Mouse (Mus musculus): ENCODE measurements around the gene Sec24d. TPM values are rescaled to one million over a fixed set of nuclear protein-coding genes. Genes with fewer than 3 reads are reported as not detected.

Sec24d gene
- polyA plus RNA-seq (2012; rRNA removed): 17.2 and 26.4 TPM in 2 replicates

GRCm38 (mm10) chr3:123266753-123267651, at the start of gene Sec24d:
Gene Sec24d, plus strand, starts transcription at chr3:123267455.
- Histone ChIP-seq H3K4me1 (ENCODE audit: control insufficient read depth, insufficient read depth, insufficient read length) (no peaks in the 10 kb centered on the region; the same call in 1 of the 2 replicates), H3K27ac (ENCODE audit: insufficient read depth, low read length) (peak within 1 kb of the TSS; percentile 46), H3K4me3 (ENCODE audit: extremely low read depth, insufficient read depth, insufficient read length) (peak within 1 kb of the TSS; percentile 68), H3K36me3 (ENCODE audit: control insufficient read depth, insufficient read depth, low read length) (no peaks in the 10 kb centered on the region), H3K27me3 (ENCODE audit: control insufficient read depth, insufficient read depth, low read length) (no peaks in the 10 kb centered on the region)
- DNase-seq (ENCODE audit: low read depth in 1 of 2, low spot score in 2 of 2): peak; percentile 50 to 69
- 3% methylated on average over 68 of the region's 68 CpGs for WGBS
- TF ChIP-seq CTCF (IDR thresholded peaks at IDR 0.05; ENCODE audit: extremely low read depth, insufficient read depth, insufficient read length, insufficient replicate concordance) (no peak), POLR2A (IDR thresholded peaks at IDR 0.05; ENCODE audit: low read depth, low read length) (no peak)

DNA sequence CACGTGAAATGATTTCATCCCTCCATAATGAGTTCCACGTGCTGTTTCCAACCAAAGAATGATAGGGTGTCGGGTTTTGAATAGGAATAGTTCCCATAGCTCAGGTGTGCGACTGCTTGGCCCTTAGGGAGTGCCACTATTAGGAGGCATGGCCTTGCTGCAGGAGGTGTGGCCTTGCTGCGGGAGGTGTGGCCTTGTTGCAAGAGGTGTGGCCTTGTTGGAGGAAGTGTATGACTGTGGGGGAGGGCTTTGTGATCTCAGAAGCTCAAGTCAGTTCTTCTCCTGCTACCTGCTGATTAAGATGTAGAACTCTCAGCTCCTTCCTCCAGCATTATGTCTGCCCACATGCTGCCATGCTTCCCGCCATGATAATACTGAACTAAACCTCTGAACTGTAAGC, 48.6 kb upstream of the Sec24d start:
- TF ChIP-seq CTCF (IDR thresholded peaks at IDR 0.05; ENCODE audit: extremely low read depth, insufficient read depth, insufficient read length, insufficient replicate concordance) (no peak), POLR2A (IDR thresholded peaks at IDR 0.05; ENCODE audit: low read depth, low read length) (no peak)
- Histone ChIP-seq H3K4me1 (ENCODE audit: control insufficient read depth, insufficient read depth, insufficient read length) (no peaks in the 10 kb centered on the region), H3K27ac (ENCODE audit: insufficient read depth, low read length) (no peak overlapping the region), H3K4me3 (ENCODE audit: extremely low read depth, insufficient read depth, insufficient read length) (no peak overlapping the region), H3K27me3 (ENCODE audit: control insufficient read depth, insufficient read depth, low read length) (no peaks in the 10 kb centered on the region), H3K36me3 (ENCODE audit: control insufficient read depth, insufficient read depth, low read length) (no peaks in the 10 kb centered on the region)
- DNase-seq (ENCODE audit: low read depth in 1 of 2, low spot score in 2 of 2): no peak
- 75% methylated on average over 6 of the region's 6 CpGs for WGBS

DNA sequence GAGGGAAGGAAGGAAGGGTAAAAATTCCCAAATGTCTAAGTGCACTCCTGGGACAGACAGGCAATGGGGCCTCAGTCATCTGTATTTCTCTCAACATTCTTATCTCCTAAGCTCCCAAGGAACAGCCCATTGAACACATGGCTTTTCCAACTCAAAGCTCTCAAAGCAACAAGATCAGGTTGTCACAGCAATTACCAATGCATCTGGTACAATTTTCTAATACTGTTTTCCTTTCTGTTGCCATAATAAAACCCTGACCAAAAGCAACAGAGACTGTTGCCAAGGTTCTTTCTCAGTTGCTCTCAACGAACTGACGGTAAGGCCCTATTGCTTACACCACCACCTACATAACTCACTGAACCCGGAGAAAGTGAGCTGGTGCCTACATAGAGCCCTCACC, 40.0 kb upstream of the Sec24d start:
- Histone ChIP-seq H3K4me1 (ENCODE audit: control insufficient read depth, insufficient read depth, insufficient read length) (no peaks in the 10 kb centered on the region), H3K27me3 (ENCODE audit: control insufficient read depth, insufficient read depth, low read length) (no peaks in the 10 kb centered on the region), H3K27ac (ENCODE audit: insufficient read depth, low read length) (no peak overlapping the region), H3K36me3 (ENCODE audit: control insufficient read depth, insufficient read depth, low read length) (no peaks in the 10 kb centered on the region), H3K4me3 (ENCODE audit: extremely low read depth, insufficient read depth, insufficient read length) (no peak overlapping the region)
- TF ChIP-seq CTCF (IDR thresholded peaks at IDR 0.05; ENCODE audit: extremely low read depth, insufficient read depth, insufficient read length, insufficient replicate concordance) (no peak), POLR2A (IDR thresholded peaks at IDR 0.05; ENCODE audit: low read depth, low read length) (no peak)
- WGBS: 90% methylated on average over 3 of the region's 3 CpGs
- DNase-seq (ENCODE audit: low read depth in 1 of 2, low spot score in 2 of 2): no peak

DNA sequence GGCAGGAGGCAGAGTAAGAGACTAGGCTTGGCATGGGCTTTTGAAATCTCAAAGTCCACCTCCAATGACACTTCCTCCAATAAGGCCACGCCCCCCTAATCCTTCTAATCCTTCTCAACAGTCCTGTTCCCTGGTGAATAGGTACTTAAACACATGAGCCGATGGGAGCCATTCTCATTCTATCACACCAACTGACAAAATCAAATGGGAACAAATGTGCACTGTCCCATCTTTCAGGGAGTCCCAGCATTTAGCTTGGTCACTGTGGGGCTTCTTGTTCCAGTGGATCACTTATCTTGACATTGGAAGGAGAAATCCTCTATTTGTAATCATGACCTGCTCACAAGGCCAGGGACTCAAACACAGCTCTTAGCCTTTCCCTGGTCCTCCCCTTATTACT, 35.6 kb upstream of the Sec24d start:
- Histone ChIP-seq H3K27ac (ENCODE audit: insufficient read depth, low read length) (no peak overlapping the region), H3K27me3 (ENCODE audit: control insufficient read depth, insufficient read depth, low read length) (0 out of 2 replicates have a peak, but pooled peaks cover 3% of the 10 kb centered on the region), H3K36me3 (ENCODE audit: control insufficient read depth, insufficient read depth, low read length) (no peaks in the 10 kb centered on the region), H3K4me3 (ENCODE audit: extremely low read depth, insufficient read depth, insufficient read length) (no peak overlapping the region), H3K4me1 (ENCODE audit: control insufficient read depth, insufficient read depth, insufficient read length) (no peaks in the 10 kb centered on the region)
- DNase-seq (ENCODE audit: low read depth in 1 of 2, low spot score in 2 of 2): no peak
- WGBS: 96% methylated on average over 2 of the region's 2 CpGs
- TF ChIP-seq POLR2A (IDR thresholded peaks at IDR 0.05; ENCODE audit: low read depth, low read length) (no peak), CTCF (IDR thresholded peaks at IDR 0.05; ENCODE audit: extremely low read depth, insufficient read depth, insufficient read length, insufficient replicate concordance) (no peak)

DNA sequence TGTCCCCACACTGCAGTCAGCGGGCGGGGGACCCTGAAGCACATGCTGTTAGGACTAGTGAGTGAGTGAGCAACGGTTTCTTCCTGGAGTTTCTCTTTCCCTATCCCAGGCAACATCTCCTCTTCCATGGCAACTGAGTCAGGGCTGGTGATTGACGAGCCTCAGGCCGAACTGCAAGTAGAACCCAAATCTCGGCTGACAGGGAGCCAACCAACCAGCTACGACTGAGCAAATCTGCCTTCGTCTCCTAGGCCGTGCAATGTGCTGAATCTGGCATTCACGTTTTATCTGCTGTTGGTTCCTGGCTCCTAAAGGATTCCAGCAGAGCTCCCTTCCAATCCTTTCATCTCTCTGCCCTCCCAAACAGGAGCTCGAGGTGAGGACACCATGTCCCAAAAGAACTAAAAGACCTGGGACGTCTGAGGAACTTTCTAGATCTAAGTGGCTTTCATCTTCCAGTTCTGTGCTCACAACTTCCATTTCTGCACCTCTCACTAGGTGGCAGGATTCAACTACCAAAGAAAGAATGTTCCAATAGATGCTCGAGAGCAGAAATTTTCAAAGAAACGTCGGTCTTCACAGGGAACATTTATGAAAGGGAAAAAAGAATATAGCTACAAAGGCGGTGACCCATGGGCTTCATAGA, 32.9 kb upstream of the Sec24d start:
- Histone ChIP-seq H3K4me3 (ENCODE audit: extremely low read depth, insufficient read depth, insufficient read length) (no peak overlapping the region; the same call in 1 of the 2 replicates), H3K36me3 (ENCODE audit: control insufficient read depth, insufficient read depth, low read length) (no peaks in the 10 kb centered on the region), H3K27me3 (ENCODE audit: control insufficient read depth, insufficient read depth, low read length) (0 out of 2 replicates have a peak, but pooled peaks cover 3% of the 10 kb centered on the region), H3K27ac (ENCODE audit: insufficient read depth, low read length) (peak overlapping the region; percentile 51; the same call in 1 of the 2 replicates), H3K4me1 (ENCODE audit: control insufficient read depth, insufficient read depth, insufficient read length) (no peaks in the 10 kb centered on the region)
- no peak for DNase-seq (ENCODE audit: low read depth in 1 of 2, low spot score in 2 of 2)
- WGBS: 54% methylated on average over 16 of the region's 16 CpGs
- TF ChIP-seq CTCF (IDR thresholded peaks at IDR 0.05; ENCODE audit: extremely low read depth, insufficient read depth, insufficient read length, insufficient replicate concordance) (no peak), POLR2A (IDR thresholded peaks at IDR 0.05; ENCODE audit: low read depth, low read length) (no peak)

GRCm38 (mm10) chr3:123235495-123235894, 31.8 kb upstream of the Sec24d start:
- H3K27ac ChIP-seq (ENCODE audit: insufficient read depth, low read length): peak overlapping the region; percentile 37; the same call in 1 of the 2 replicates
- 51% methylated on average over 7 of the region's 7 CpGs for WGBS
- H3K36me3 ChIP-seq (ENCODE audit: control insufficient read depth, insufficient read depth, low read length): no peaks in the 10 kb centered on the region
- peak overlapping the region; percentile 34; the same call in 1 of the 2 replicates for H3K4me3 ChIP-seq (ENCODE audit: extremely low read depth, insufficient read depth, insufficient read length)
- no peaks in the 10 kb centered on the region for H3K4me1 ChIP-seq (ENCODE audit: control insufficient read depth, insufficient read depth, insufficient read length)
- TF ChIP-seq POLR2A (IDR thresholded peaks at IDR 0.05; ENCODE audit: low read depth, low read length) (no peak), CTCF (IDR thresholded peaks at IDR 0.05; ENCODE audit: extremely low read depth, insufficient read depth, insufficient read length, insufficient replicate concordance) (no peak)
- H3K27me3 ChIP-seq (ENCODE audit: control insufficient read depth, insufficient read depth, low read length): 0 out of 2 replicates have a peak, but pooled peaks cover 3% of the 10 kb centered on the region
- no peak for DNase-seq (ENCODE audit: low read depth in 1 of 2, low spot score in 2 of 2)
